Mouse (Mus musculus): ENCODE results near the gene Cic. TPM values are rescaled to one million over a fixed set of nuclear protein-coding genes. Genes with fewer than 3 reads are reported as not detected.

The Cic gene
- total and polyA plus RNA-seq, 2 experiments from 2014 or later = 31.3 to 121 TPM

- H3K4me1 ChIP-seq (ENCODE audit: insufficient read depth) = peaks cover 40% of the 10 kb centered on the region
- WGBS = 1% methylated on average over 73 of the region's 108 CpGs
- H3K4me3 ChIP-seq (ENCODE audit: low read depth, low read length) = peak overlapping the region; percentile 77
- DNase-seq (peak; percentile 98), ATAC-seq (peak; percentile 74)
- H3K36me3 ChIP-seq (ENCODE audit: insufficient read depth) = peaks cover 23% of the 10 kb centered on the region
- H3K9me3 ChIP-seq (ENCODE audit: low read length) = no peaks in the 10 kb centered on the region
- H3K4me2 ChIP-seq (ENCODE audit: low read depth) = peak overlapping the region; percentile 94
- H3K9ac ChIP-seq = peak overlapping the region; percentile 72
- TF ChIP-seq CTCF (IDR thresholded peaks at IDR 0.05; ENCODE audit: low read depth) = no peak; the same call in 1 of the 2 replicates
- H3K27ac ChIP-seq (ENCODE audit: low read depth, low read length) = peak overlapping the region; percentile 99
- no peaks in the 10 kb centered on the region for H3K27me3 ChIP-seq (ENCODE audit: insufficient read depth, low read length)
These were observed 14.5 kb downstream of the Cic start for GRCm38 (mm10) chr7:25281734-25282601.

DNA sequence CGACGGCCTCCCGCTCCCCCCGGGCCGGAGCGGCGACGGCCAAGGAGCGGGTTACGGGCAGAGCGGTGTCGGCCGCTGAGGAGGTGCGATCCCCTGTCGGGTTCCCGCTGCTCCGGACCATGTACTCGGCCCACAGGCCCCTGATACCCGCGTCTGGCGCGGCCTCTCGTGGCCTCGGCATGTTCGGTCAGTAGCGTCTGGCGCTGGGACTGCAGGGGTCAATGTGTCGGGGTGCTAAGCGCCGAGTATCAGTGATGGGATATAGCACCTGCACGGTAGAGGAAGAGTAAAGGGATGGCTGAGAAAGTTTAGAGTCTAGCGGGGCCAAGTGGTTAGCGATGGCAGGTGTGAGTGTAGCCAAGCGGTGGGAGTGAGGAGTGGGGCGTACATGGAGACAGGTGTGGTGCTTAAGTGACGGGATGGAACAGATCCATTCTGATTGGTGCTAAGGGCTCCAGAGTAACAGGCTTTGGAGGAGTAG is 15.3 kb downstream of the Cic start:
- Histone ChIP-seq H3K27me3 (ENCODE audit: insufficient read depth, low read length) (no peaks in the 10 kb centered on the region), H3K4me3 (ENCODE audit: low read depth, low read length) (peak overlapping the region; percentile 77), H3K9me3 (ENCODE audit: low read length) (no peaks in the 10 kb centered on the region), H3K4me1 (ENCODE audit: insufficient read depth) (peaks cover 35% of the 10 kb centered on the region), H3K9ac (peak overlapping the region; percentile 72), H3K27ac (ENCODE audit: low read depth, low read length) (peak overlapping the region; percentile 99), H3K36me3 (ENCODE audit: insufficient read depth) (peaks cover 31% of the 10 kb centered on the region), H3K4me2 (ENCODE audit: low read depth) (peak overlapping the region; percentile 94)
- peak; percentile 69 for DNase-seq
- TF ChIP-seq CTCF (IDR thresholded peaks at IDR 0.05; ENCODE audit: low read depth) = 0 out of 2 replicates have a peak, but pooled peaks have one; percentile 18
- WGBS = 2% methylated on average over 29 of the region's 36 CpGs
- no peak for ATAC-seq

DNA sequence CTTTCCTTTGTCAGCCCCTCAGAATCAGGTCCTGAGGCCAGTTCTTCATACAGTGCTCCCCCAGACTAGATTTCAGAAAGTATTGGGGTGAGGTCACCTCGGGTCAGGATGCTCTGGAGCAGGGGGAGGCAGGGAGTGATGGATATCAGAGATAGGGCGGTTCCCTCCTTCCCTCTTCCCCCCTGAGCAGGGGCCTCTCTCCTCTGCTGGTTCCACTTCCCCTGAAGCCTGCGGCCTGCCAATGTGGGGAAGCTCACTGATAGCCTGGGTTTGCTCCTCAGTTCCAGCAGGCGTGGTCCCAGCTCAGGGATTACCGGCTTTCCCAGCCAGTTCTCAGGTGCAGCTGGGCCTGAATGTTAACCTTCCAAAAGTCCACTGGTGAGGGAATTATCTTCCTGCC is 16.1 kb downstream of the Cic start:
- Histone ChIP-seq H3K36me3 (ENCODE audit: insufficient read depth) (peaks cover 40% of the 10 kb centered on the region), H3K27me3 (ENCODE audit: insufficient read depth, low read length) (no peaks in the 10 kb centered on the region), H3K9me3 (ENCODE audit: low read length) (no peaks in the 10 kb centered on the region), H3K27ac (ENCODE audit: low read depth, low read length) (peak overlapping the region; percentile 99), H3K9ac (peak overlapping the region; percentile 72), H3K4me2 (ENCODE audit: low read depth) (peak overlapping the region; percentile 94), H3K4me3 (ENCODE audit: low read depth, low read length) (peak overlapping the region; percentile 77), H3K4me1 (ENCODE audit: insufficient read depth) (peaks cover 33% of the 10 kb centered on the region)
- no peak for TF ChIP-seq CTCF (IDR thresholded peaks at IDR 0.05; ENCODE audit: low read depth)
- ATAC-seq (no peak), DNase-seq (no peak)
- WGBS = 18% methylated on average over 5 of the region's 5 CpGs

DNA sequence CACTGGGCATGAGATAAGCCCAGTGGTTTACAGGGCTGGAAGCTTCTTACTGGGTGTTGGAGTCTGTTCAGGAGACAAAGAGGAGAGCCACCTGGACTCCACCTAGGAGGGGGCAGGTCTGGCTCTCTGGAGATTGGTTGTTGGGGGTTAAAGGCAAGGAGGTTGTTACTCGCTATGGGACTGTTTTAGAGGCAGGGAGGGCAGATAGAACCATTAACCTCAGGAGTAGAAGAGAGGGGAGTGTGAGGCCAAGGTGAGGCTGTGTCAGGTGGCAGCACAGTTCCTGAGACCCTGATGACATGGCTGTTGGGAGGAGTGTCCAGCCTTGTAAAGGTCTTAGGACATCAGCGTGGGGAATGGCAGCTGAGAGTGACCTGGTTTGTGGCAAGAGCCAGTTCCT is 16.7 kb downstream of the Cic start:
- 57% methylated on average over 2 of the region's 2 CpGs for WGBS
- TF ChIP-seq CTCF (IDR thresholded peaks at IDR 0.05; ENCODE audit: low read depth) = no peak
- Histone ChIP-seq H3K4me3 (ENCODE audit: low read depth, low read length) (peak overlapping the region; percentile 77; the same call in 1 of the 2 replicates), H3K27me3 (ENCODE audit: insufficient read depth, low read length) (no peaks in the 10 kb centered on the region), H3K9me3 (ENCODE audit: low read length) (no peaks in the 10 kb centered on the region), H3K36me3 (ENCODE audit: insufficient read depth) (peaks cover 45% of the 10 kb centered on the region), H3K27ac (ENCODE audit: low read depth, low read length) (no peak overlapping the region), H3K9ac (peak overlapping the region; percentile 72; the same call in 1 of the 2 replicates), H3K4me2 (ENCODE audit: low read depth) (peak overlapping the region; percentile 94), H3K4me1 (ENCODE audit: insufficient read depth) (peaks cover 33% of the 10 kb centered on the region)
- no peak for ATAC-seq
- DNase-seq = no peak

DNA sequence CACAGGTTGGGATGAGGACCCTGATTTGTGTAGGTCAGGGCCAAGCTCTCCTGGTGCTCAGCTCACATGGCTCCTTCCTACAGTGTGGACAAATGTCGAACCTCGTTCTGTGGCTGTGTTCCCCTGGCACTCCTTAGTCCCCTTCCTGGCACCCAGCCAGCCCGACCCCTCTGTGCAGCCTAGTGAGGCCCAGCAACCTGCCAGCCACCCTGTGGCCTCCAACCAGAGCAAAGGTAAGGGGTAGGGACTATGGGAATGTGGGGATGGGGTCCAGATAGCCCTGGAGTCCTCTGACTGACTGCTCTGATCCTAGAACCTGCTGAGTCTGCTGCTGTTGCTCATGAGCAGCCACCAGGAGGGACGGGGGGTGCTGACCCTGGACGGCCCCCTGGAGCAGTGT is 17.3 kb downstream of the Cic start:
- WGBS = 45% methylated on average over 5 of the region's 5 CpGs
- Histone ChIP-seq H3K27me3 (ENCODE audit: insufficient read depth, low read length) (no peaks in the 10 kb centered on the region), H3K4me2 (ENCODE audit: low read depth) (peak overlapping the region; percentile 94), H3K27ac (ENCODE audit: low read depth, low read length) (no peak overlapping the region), H3K9ac (no peak overlapping the region), H3K9me3 (ENCODE audit: low read length) (no peaks in the 10 kb centered on the region), H3K4me1 (ENCODE audit: insufficient read depth) (peaks cover 33% of the 10 kb centered on the region), H3K36me3 (ENCODE audit: insufficient read depth) (peaks cover 51% of the 10 kb centered on the region), H3K4me3 (ENCODE audit: low read depth, low read length) (no peak overlapping the region)
- no peak for DNase-seq
- no peak for TF ChIP-seq CTCF (IDR thresholded peaks at IDR 0.05; ENCODE audit: low read depth)
- ATAC-seq = no peak

DNA sequence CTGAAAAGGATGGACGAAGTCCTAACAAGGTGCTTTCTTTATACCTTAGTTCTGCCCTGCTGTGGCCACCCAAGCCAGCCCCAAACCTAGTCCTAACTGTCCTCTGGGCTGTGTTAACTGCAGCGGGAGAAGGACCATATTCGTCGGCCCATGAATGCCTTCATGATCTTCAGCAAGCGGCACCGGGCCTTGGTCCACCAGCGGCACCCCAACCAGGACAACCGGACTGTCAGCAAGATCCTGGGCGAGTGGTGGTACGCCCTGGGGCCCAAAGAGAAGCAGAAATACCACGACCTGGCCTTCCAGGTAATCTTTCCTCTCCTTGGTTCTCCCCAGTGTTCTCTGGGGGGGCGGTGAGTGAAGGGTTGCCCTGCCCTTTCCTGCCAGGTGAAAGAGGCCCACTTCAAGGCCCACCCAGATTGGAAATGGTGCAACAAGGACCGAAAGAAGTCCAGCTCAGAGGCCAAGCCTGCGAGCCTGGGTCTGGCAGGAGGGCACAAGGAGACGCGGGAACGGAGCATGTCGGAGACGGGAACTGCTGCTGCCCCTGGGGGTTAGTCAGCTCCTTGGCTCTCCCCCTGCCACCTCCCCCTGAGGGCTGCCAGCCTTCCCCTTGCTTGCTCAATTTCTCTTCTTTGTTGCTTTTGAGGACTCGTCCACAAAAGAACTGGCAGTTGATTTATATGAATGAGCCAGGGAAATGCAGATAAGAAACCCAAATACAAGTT is 18.2 kb downstream of the Cic start:
- no peaks in the 10 kb centered on the region for H3K9me3 ChIP-seq (ENCODE audit: low read length)
- WGBS = 77% methylated on average over 20 of the region's 20 CpGs
- peaks cover 24% of the 10 kb centered on the region for H3K4me1 ChIP-seq (ENCODE audit: insufficient read depth)
- H3K27me3 ChIP-seq (ENCODE audit: insufficient read depth, low read length) = no peaks in the 10 kb centered on the region
- no peak overlapping the region for H3K27ac ChIP-seq (ENCODE audit: low read depth, low read length)
- H3K4me3 ChIP-seq (ENCODE audit: low read depth, low read length) = no peak overlapping the region
- peaks cover 61% of the 10 kb centered on the region for H3K36me3 ChIP-seq (ENCODE audit: insufficient read depth)
- DNase-seq = no peak
- no peak overlapping the region for H3K9ac ChIP-seq
- ATAC-seq = no peak
- H3K4me2 ChIP-seq (ENCODE audit: low read depth) = no peak overlapping the region
- TF ChIP-seq CTCF (IDR thresholded peaks at IDR 0.05; ENCODE audit: low read depth) = no peak
